Mouse (Mus musculus): ENCODE data around the gene Sesn2. TPM values are rescaled to one million over a fixed set of nuclear protein-coding genes. Genes with fewer than 3 reads are reported as not detected.
"Not testable (repeated sequence)": the region's sequence is repeated elsewhere in the genome, so short reads cannot be mapped to it uniquely, and the experiment has no call there.

Sesn2 gene
- 10 to 100 TPM; 15.6 to 32.1 TPM for total RNA-seq (2021)
- polyA plus RNA-seq (2012; rRNA removed) = 16.3 and 20.1 TPM in 2 replicates
- long read RNA-seq, transcript Sesn2-201 (10 exons, 3,475 nt) = major isoform, 19 of 26 reads
- long read RNA-seq, partial matches to known transcripts = 3 of 26 reads
- long read RNA-seq, other reads (novel, unspliced or antisense) = 4 of 26 reads

DNA sequence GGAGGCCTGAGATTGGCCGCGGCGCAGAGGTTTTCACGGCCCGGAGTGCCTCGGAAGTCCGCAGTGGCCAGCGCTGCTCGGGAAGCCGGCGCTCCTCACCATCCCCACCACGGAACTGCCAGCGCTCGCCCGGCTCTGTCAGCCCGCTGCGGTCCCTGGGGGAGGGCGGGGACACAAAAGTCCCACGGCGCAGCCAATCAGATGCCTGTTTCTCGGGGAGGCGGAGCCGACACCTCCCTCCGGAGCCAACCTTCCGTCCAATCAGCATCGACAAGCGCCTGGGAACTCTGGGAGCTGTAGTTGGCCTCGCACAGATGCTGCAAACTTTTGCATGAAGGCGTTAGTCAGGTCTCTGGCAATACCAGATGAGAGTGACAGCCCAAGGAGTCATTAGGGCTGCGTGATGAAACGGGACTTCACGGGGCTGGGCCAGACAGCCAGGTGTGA lies at the start of gene Sesn2:
Gene Sesn2 (minus strand): TSS at position 150 of the 447 bp plus-strand sequence.
- DNase-seq = peak; percentile 99

DNA sequence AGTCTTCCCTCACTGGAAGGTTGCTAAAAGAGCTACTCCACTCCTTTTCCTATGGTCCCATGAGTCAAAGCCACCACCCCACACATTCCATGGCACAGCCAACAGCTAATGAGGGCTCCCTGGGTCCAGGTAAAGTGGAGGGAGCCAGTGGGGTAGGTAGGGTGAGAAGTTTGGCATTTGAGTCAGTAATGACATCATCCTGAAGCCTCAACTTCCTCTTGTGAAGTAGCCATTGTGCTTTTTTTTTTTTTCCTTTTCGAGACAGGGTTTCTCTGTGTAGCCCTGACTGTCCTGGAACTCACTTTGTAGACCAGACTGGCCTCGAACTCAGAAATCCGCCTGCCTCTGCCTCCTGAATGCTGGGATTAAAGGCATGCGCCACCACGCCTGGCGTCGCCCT lies 45.2 kb upstream of the Sesn2 start:
- DNase-seq = not testable (repeated sequence)

DNA sequence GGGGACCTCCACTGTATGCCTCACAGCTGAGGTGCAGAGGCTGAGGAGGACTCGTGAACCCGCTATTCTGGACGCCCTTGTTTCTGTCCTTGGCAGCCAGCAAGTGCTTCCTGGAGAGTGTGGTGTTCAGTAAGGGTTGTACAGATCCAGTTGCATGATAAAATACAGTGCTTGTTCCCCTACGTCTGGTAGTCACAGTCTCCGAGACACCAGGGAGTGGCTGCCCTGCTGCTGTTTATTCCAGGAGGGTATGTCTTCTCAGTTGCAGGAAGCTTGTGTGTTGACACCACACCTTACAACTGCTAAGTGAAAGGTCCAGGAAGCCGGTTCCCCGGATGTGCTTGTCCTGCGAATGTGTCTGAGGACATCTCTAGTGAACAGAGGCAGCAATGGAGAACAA lies 44.4 kb upstream of the Sesn2 start:
- DNase-seq = no peak

DNA sequence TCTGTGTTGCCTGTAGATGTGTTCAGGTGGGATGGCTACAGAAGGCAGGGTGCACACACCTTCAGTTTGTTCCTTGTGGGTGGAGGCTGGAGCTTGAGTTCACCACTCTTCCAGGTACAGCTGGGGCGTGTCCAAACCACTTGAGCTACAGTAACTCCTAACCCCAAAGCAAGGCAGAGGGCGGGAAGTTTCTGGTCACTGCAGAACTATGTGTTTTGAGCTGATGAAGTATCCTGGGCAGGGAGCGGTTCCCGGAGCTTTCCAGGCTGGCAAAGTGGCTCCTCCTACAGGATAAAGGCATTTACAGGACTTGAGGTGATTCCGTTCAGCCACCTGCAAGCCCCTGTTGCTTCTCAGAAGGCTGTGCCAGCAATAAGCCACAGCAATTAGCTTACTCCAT lies 43.9 kb upstream of the Sesn2 start:
- no peak for DNase-seq

DNA sequence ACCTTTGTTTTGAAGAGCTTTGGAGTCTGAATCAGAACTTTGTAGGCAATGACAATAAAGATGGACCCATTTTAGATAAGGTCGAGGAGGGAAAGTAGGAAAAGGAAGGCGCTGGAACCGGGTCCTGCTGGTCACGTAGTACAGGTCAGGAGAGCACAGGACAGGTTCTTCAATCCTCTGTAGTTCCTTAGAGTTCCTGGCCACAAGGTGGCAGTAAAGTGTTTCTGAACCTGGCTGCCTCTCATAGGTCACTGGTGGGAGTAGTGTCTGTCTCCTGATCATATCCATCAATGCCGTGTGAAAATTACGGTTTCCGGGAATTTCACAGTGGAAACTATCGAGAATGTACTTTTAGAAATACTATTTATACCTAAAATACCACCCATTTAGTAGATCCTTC lies 35.5 kb upstream of the Sesn2 start:
- peak; percentile 70 for DNase-seq

DNA sequence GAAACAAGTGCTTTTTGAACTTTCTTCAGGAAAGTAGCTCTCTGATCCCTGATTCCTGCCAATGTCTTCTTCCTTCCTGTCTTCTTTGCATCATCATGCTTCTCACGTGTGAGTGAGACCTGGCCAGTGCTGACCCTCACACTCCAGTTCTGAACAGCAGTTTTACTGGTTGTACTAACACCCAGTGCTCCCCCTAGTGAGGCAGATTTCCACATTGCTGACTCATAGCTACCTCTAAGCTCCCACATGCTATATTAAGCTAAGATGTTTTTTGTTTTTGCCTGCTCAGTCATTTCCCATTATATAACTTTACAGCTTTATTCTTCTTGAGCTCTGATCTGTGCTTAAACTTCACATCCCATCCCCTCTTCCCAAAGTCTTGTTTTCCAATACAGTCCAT lies 32.4 kb upstream of the Sesn2 start:
- no peak for DNase-seq

DNA sequence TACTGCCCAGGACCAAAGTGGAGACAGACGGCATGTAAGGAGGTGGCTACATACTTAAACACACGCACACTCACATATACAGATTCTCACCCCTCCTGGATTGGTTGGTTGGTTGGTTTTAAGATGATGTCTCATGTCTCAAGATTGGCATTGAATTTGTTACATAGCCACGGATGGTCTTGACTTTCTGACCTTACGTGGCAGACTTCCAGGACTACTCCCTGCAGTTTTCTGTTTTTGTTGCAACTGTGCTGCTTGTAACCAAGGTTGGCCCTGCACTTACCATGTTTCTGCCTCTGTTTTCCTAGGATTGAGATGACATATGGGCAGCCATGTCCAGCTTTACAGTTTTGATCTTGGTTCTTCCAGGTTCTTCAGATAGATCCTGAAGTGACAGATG lies 31.1 kb upstream of the Sesn2 start:
- peak; percentile 60 for DNase-seq

DNA sequence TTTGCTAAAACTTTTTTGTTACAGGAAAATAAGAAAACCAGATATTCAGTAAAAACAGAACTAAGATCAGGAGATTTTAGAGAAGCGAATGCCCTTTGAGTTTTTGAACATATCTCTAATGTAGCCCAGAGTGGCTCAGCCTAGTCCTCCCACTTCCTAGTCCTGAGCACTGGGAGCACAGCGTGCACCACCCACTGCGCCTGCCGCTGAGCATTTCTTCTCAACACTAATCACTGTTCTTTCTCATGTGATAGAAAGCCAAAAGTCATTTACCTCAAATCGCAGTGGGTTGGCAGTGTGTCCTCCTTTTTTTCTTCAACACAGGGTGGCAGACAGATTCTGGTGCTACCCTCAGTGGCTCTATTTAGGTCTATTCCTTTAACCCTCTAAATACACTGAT lies 29.2 kb upstream of the Sesn2 start:
- no peak for DNase-seq

DNA sequence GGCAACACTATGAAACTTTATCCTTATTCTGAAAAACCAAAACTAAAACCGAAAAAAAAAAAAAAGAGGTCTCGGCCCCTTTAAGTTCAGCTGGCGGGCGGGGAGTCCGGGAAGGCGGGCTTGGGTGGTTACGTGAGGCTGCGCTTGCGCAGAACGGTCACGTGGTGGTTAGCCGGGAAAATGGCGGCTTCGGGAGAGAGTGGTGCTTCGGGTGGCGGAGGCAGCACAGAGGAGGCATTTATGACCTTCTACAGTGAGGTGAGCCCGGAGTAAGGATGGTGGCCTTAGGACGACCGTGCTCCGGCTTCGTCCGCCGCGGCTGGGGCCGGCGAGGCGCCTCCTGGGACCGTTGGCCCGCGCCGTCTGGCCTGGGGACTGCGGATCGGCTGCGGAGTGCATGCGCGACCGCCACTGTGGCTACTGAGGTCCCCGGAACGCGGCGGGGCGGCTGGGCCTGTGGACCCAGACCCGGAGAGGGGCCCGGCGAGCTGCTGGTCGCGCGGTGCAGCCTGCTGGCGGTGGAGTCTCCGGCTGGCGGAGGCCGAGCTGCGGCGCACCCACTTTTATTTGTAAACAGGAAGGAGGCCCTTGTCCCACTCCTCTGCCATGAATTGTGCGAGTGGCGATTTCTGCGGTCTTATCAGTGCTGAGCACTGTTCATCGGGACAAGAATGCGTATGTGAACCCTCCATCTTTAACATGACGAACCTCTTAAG lies 25.3 kb upstream of the Sesn2 start, which contains the start of gene Dnajc8:
Gene Dnajc8 (plus strand): TSS at position 145 of the 716 bp plus-strand sequence.
- peak; percentile 96 for DNase-seq

DNA sequence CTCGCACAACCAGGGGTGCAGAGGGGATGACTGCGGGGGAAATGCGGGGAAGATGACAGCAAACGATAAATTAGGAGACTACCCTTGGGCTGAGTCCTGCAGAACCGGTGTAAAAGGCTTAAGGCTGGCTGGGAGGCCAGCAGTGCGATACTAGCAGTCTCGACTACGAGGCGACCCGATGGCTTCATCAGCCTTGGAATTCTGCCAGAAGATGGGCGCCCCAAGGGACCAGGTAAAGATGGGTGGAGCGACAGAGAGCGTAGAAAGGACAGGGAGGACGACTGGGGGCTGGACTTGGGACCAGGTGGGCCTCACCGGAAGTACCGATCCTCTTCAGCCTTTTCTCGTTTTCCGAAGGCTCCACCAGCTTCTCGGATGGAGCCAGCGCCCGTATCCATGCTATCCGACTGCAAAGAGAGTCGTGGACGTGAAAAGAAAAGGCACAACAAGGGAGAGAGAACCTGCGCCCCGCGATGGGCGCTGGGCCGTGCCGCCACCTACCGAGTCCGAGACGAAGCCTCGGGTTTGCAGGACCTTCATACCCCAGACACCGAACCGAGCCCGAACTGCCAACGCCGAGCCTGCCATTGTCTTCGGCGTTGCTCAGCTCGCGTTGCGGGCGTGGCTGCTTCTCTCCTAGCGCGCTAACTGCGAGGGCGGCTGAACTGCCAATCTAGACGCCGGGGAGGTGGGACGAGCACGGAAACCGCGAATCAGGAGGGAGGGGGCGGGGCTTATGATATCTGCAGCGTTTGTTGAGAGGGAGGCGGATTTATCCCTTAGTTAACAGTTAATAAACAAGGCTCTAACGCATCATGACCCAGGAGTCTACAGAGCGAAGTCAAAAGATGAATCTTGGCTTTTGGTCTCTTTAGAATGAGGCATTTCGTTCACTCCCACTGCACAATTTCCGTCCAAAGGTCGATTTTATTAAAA lies 22.9 kb upstream of the Sesn2 start, which contains the start of gene Atpif1:
Gene Atpif1 (minus strand): TSS at position 679 of the 936 bp plus-strand sequence.
- DNase-seq = peak; percentile 93

DNA sequence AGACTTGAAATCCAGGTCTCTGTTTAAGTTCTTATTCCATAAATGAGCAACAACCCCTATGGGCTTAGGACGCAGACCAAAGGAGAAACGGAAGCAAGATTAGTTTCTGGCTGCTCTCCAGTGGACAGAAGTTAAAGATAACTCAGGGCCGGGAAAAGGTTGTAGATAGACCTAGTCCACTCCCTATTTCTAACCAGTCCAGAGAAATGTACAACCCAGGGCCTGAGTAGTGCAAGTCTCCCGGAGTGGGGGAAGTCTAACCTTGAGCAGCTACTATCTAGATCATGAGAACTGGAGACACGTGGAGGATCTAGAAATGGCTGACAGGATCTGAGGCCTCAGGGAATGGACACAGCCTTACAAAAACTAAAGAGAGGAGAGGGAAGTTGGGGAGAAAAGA lies 22.2 kb upstream of the Sesn2 start:
- peak; percentile 56 for DNase-seq

DNA sequence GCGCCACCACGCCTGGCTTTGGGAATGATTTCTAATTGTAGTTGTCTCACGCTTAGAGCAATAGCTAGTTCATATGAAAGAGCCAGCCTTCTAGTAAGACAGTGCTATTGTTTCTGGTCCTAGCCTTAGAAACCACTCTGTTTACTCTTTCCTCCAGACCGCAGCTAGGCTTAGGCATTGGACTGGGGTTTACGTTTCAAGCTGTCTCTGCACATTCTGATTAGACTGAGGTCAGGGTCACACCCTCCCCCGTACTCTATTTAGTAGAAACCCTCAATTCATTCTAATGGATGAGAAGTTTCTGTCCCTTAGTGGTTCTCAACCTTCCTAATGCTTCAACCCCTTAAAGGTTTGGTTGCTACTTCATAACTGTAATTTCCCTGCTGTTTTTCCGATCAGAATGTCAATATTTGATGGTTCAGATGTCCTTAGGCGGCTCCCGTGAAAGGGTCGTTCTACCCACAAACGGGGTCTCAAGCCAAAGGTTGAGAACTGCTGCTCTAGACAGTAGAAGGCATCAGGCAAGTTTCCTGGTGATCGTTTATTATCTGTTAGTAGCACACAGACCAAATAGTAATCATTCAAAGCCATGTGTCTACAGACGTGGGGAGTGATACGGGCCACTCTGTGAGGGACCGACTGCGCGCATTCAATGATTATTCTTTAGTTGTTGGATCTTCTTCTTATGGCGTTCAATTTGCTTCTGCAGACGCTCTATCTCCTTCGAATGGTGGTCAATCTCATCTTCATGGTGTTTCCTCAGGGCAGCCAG lies 19.9 kb upstream of the Sesn2 start:
- DNase-seq = no peak

DNA sequence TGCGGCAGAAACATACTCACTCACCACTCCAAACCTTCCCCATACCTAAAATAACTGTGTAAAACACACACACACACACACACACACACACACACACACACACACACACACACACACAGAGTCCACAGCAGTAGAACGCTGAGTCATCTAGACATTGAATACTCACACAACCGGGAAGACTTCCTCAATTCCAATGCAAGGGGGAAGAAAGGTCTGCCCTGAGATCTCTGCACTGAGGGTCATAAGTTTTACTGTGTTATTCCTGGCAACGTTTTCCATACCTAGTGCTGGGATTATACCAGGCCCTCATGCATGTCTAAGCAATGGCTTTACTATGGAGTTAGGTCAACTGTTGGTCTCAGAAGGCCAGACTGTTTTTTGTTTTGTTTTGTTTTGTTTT lies 19.0 kb upstream of the Sesn2 start:
- DNase-seq = no peak

DNA sequence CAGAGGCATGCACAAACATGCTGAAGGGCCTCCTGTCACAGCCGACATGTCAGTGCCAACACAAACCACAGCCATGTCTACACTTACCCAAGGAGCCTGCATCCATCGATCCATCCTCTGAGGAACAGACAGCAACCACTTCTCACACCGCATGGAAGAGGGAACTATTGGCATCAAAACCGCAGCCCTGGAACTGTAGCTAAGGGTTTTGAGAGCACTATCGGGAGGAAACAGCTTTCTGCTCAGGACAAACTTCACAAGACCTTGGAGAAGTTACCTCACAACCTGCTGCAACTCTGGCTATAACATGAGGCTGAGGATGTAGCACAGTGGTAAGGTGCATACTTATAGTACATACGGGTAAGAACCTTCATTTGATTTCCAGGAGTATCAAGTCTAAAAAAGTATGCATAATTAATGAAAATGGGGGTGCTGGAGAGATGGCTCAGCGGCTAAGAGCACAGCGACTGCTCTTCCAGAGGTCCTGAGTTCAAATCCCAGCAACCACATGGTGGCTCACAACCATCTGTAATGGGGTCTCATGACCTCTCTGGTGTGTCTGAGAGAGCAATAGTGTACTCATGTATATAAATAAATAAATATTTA lies 17.7 kb upstream of the Sesn2 start:
- DNase-seq = no peak

DNA sequence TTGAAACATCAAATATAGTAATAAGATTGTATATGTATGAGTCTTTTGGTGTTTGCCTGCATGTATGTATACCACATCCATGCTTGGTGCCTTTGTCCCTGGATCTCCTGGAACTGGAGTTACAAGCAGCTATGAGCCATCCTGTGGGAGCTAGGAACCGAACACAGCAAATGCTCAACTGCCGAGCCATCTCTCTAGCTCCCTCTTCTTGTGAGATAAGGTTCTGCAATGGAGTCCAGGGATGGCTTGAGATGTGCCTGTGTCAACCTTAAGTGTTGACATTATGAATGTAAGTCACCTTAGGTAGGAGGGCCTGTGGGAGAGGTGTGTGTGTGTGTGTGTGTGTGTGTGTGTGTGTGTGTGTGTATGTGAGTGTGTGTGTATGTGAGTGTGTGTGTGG lies 16.4 kb upstream of the Sesn2 start:
- DNase-seq = no peak

DNA sequence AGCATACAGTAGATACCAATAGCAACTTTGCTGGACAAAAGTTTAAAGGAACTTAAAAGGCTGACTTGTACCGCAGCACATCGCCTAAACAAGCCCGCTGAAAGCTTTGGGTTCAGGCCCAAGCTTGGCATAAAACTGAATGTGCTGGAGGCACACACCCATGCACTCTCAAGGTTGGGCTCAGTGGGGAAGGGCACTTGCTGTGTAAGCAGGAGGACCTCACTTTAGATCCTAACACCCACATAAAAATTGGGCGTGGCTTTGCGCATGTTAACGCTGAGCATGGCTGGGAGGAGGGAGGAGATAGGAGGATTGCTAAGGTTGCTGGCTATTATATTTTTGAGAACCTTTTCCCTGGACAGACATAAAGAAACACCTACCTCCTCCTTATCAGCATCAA lies 14.5 kb upstream of the Sesn2 start:
- DNase-seq = no peak

DNA sequence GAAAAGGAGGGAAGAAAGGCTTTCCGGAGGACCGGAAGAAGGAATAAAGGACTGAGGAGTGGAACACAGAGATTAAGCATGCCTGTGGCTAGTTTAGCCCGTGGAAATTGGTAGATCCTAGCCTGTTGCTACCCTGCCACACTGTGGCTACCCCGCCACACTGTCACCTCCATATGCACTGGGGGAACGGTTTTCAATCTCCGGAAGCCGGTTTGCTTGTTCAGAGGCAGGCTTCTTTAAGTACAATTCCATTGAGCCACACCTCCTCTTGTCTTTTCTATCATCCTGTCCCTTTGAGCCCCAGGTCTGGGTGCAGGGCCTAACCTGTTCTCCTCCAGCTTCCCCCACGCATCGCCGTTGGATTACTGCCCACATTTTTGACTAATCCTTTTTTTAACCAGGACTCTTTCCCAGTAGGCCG lies 14.0 kb upstream of the Sesn2 start:
- no peak for DNase-seq

DNA sequence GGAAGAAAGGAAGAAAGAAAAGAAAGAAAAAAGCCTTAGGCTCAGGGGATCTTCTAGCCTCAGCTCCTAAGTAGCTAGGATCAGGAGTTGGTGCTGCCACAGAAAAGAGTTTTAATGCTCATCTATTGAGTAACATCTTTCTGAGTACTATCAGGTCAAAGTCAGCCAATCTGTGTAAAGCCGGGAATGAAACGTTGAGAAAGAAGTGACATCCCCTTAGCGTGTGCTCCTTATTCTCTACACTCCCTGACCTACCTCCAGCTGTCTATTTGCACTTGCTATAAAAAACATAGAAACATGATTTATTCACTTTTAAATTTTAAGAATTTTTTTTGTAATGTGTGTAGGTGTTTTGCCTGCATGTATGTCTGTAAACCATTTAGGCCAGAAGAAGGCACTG lies 8.9 kb upstream of the Sesn2 start:
- no peak for DNase-seq

DNA sequence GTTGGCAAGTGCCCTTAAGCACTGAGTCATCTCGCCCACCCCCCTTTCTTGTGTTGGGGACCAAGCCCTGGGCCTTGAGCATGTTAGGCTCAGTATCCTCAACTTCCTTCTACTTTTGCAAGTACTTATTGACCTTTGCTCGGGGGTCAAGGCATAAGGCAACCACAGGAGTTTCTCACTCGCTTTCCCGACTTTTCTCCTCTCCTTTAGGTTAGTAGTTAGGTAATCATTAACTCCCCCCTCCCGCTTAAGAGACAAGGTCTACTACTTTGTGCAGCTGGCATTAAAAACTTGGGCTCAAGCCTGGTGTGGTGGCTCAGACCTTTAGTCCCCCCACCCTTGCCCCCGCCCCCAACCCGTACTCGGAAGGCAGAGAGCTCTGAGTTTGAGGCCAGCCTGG lies 7.8 kb upstream of the Sesn2 start:
- no peak for DNase-seq

DNA sequence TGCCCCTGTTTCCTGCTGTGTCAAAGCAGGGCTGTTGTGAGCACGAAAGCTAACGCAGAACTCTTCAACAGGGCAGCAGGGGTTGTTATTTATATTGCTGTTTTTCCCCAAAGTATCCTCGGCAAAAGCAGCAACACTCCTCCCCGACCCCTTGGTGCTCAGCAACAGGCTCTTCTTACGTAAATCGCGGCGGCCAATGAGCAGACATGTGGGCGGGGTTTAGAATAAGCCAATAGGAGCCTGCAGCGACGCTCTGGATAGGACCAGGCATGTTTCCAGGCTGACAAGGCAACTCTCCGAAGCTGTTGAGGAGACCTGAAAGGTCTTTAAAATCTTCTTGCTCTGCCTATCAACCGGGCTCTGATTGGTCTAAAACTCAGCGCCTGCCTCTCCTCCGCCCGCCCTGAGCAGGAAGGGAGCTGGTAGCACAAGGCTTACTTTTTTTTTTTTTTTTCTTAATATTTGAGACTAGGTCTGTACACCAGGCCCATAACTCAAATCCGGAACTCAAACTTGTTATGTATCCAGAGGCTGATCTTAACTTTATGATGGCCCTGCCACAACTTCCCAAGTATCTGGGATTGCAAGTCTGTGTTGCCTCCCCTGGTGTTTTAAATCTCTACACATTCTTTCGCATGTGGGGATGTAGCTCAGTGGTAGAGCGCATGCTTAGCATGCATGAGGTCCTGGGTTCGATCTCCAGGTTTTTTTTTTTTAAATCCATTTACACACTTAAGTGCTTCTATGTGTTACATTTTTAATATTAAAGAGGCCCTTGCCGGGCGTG lies 5.3 kb upstream of the Sesn2 start:
- DNase-seq = peak; percentile 96
